Mouse (Mus musculus) CD8-positive naive resting alpha-beta T cell, adult 2 months (primary cell): Measurements from ENCODE around the gene Hook1.
A peak's percentile ranks its signal among the peaks of the same experiment; 100 is the strongest.
"Not testable (repeated sequence)": the region's sequence is repeated elsewhere in the genome, so short reads cannot be mapped to it uniquely, and the experiment has no call there.

ENCODE experiments used
- DNase-seq, 2 experiments: peaks; one replicate each; pipeline ENCODE4 v3.0.0; 2022; ENCODE audit warnings: low read depth in 2 of 2, low spot score in 2 of 2

The Hook1 gene

DNA sequence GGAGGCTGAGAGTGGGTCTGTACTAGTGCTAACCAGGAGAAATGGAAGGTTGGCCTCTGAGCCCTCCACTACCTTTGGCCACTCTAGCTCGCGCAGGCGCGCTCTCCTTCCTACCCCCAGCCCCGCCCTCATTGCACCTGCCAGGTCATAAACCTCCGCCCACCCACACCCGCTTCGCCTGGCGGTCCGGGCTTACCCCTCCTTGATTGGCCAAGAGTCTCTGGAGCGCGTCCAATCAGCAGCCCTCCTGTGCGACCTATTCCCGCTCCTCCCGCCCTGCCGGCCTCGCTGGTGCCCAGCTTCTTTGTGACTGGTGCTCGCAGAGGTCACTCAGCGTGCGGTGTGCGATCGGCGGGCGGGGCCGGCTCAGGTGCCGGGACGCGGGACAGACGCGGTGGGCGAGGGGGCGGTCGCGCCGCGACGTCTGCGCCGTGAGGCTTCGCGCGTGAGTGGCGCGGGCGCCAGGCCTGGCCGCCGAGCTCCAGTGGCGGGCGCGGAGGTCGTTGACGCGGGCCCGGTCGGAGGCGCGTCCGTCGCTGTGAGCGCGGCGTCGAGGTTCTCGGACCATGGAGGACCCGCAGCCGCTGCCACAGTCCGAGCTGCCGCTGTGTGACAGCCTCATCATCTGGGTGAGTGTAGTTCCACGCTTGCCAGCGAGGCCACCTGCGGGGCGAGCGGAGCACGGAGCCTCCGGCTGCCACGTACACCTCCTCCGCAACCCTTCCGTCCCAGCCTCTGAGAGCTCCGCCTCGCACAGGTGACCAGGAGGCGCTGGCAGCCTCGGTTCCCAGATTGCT, at the start of gene Hook1:
Hook1 (plus strand) TSS at position 313 of the 797 bp plus-strand sequence.
- DNase-seq = peak; percentile 87

- DNase-seq = no peak
Observed at GRCm38 (mm10) chr4:95917703-95918102, 49.3 kb upstream of the Hook1 start.

DNA sequence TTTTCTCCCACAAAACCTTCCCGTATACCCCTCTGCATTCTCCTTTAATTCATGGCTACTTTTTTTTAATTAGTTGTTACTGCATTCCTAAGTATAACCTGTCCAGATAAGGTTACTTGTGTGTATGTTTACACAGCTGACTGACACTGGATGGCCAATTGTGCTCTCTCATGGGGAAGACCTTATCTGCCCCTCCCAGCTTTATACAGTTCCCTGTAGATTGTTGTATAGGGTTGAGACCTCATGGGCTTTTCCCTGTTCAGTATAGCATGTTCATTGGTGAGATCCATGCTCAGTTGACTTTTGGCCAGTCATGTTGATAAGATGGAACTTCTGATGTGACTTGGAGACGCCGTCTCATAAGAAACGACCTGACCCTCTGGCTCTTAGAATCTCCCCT, 46.6 kb upstream of the Hook1 start:
- DNase-seq = no peak

GRCm38 (mm10) chr4:95924210-95925184, 42.5 kb upstream of the Hook1 start:
- peak; percentile 48 to 66 for DNase-seq

DNA sequence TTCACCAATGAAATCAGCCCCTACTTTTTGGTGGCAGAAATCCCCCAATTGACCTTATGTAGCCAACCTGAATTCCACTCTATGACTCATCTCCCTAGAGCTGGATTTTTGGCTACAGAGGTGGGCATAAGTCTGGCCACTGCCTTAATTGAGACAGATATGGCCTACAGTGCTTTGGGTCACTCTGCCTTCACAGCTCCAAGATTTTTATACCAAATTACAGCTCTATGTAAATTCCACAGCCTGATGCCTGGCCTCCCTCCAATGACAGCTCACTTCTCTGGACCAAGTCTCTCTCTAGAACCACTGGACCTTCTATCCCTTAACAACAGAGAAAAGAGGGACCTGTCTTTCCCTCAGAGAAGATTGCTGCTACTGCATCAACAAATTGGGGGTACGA, 38.2 kb upstream of the Hook1 start:
- no peak for DNase-seq

- DNase-seq = no peak
Observed at GRCm38 (mm10) chr4:95929936-95930335, 37.1 kb upstream of the Hook1 start.

- no peak for DNase-seq
Observed at GRCm38 (mm10) chr4:95931331-95931730, 35.7 kb upstream of the Hook1 start.

GRCm38 (mm10) chr4:95933801-95934356, 33.2 kb upstream of the Hook1 start:
- DNase-seq = no peak

DNA sequence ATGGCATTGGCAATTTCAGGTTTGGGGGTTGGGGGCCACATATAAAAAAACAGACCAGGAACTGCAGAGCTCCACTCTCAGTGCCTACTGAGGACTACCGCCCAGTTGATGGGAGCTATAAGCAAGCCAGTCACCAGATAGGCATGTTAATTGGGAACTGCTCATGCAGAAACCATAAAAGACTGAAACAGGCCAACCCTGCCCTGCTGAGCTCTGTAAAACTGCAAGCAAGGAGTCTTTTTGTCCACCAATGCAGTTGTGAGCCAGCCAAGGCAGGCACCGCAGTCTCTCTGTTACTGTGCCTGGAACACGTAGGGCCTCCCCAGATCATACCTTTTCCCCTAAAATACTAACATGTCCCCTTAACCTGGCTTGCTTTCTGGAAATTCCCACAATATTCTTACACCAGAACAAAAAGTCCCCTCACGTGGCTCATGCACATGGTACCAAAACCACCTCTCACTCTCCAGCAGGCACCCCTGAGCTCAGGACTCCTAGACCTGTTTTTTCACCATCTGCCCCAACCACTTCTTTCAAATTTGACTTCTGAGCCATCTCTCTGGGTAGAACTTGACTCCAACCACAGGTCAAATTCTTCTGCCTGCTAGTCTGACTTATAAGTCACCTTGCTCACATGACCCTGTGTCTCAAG, 32.5 kb upstream of the Hook1 start:
- no peak for DNase-seq

- no peak for DNase-seq
Observed at GRCm38 (mm10) chr4:95938701-95939100, 28.3 kb upstream of the Hook1 start.

- DNase-seq = no peak
Observed at GRCm38 (mm10) chr4:95947896-95948295, 19.1 kb upstream of the Hook1 start.

- DNase-seq = no peak
Observed at GRCm38 (mm10) chr4:95953328-95953727, 13.7 kb upstream of the Hook1 start.

GRCm38 (mm10) chr4:95982221-95982620, 15.2 kb downstream of the Hook1 start:
- not testable (repeated sequence) for DNase-seq

GRCm38 (mm10) chr4:96016875-96017274, 49.8 kb downstream of the Hook1 start:
- DNase-seq = no peak

GRCm38 (mm10) chr4:96022803-96023202, 55.8 kb downstream of the Hook1 start:
- DNase-seq = no peak

GRCm38 (mm10) chr4:96028412-96028811, 61.4 kb downstream of the Hook1 start:
- DNase-seq = no peak

DNA sequence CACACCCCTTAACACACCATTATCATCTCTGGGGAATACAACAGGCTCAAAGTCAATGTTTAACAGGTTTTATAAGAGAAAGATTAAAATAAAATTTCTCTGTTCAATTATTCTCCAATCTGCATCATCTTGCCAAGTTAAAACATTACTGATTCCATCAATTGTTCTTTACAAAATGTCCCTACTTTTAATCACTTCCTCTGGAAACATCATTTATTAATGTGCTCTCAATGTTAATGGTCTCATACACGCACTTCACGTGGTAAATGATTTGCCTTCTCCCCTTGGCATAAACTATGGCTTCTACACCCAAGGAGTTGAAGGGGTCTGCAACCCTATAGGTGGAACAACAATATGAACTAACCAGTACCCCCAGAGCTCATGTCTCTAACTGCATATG, 93.1 kb downstream of the Hook1 start:
- DNase-seq = no peak

DNA sequence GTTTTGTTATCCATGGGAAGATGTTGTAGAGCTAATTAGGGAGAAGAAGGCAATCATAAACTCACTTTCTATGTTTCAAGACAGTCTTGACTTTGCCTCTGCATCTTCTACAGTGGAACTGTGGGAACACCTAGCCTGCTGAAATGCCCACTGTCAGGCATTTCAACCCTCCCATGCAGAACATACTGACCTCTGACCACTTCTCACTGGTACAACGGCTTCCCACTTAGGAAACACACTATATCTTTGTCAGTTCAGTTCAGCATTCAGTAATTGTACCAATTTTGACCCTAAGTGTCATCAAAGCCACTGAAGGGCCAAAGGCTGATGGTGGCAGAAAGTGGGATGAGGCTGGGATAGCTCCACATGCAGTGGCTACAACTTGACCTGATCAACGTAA, 95.0 kb downstream of the Hook1 start:
- DNase-seq = no peak
